Mouse (Mus musculus) small intestine, adult 2 months (tissue): Measurements from ENCODE around the gene Rbfox1.

Experiments used
- CTCF ChIP-seq: fragments of 200-500 bp; IDR thresholded peaks from 2 replicates; pipeline ENCODE4 v1.5.1; 2012; ENCODE audit warnings: low read depth, mild to moderate bottlenecking, control low read depth, inconsistent platforms, low read length, moderate library complexity, mixed read lengths; ENCODE audit not compliant: insufficient replicate concordance, insufficient read length; ENCODE audit errors: extremely low read depth
- POLR2A ChIP-seq: fragments of 200-500 bp; IDR thresholded peaks from 2 replicates; pipeline ENCODE4 v1.6.1; 2012; ENCODE audit warnings: low read depth, mild to moderate bottlenecking, control low read depth, inconsistent platforms, low read length, moderate library complexity

DNA sequence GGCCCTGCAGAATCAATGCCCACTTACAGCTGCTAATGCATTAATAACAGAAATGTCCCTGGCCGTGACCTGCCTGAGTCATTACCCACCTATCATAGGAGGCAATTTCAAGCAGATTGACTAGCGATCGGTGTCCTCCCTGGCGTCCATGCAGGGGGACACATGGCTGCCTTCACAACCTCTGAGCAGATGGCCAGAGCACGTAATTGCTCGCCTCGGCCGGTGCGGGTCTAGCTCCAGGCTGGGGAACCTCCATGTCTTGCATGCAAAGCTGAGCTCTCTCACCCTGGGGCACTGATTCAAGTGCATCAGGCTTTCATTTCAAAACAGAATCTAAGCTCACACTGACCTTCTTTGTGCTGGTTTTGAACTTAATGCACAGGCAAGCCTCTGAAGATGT lies 295.7 kb downstream of the Rbfox1 start:
- TF ChIP-seq CTCF (no peak), POLR2A (no peak)
